Mouse (Mus musculus): ENCODE measurements around the gene Mbtps2. TPM values are rescaled to one million over a fixed set of nuclear protein-coding genes. Genes with fewer than 3 reads are reported as not detected.

Gene Mbtps2
- polyA plus RNA-seq, 1 experiment from 2014 or later = 30.3 TPM

DNA sequence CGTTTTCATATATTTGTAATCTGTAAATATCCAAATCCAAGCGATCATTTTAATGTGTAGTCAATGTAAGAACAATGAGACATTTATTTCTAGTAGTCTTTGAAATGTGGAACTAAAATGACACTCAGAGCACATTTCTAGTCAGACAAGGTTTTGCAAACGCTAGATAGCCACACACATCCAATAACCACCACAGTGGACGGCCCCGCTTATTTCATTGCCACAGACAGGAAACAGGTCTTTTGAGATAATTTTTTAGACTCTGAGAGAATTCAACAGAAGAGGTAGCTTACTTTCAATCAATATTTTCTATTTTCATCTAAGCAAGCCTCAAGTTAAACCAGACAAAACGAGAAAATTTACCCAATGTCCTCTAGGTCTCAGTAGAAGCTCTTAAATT lies 2.6 kb downstream of the Mbtps2 start:
- no peak for ATAC-seq (ENCODE audit: low FRiP score)
- no peaks in the 10 kb centered on the region for H3K36me3 ChIP-seq
- H3K4me1 ChIP-seq = no peaks in the 10 kb centered on the region
- H3K4me3 ChIP-seq = no peak overlapping the region
- H3K27me3 ChIP-seq = no peaks in the 10 kb centered on the region
- 85% methylated on average over 6 of the region's 6 CpGs for WGBS
- H3K9ac ChIP-seq = no peak overlapping the region
- no peak overlapping the region for H3K4me2 ChIP-seq (replicated peaks)
- no peaks in the 10 kb centered on the region for H3K9me3 ChIP-seq (replicated peaks)
- H3K27ac ChIP-seq = no peak overlapping the region

DNA sequence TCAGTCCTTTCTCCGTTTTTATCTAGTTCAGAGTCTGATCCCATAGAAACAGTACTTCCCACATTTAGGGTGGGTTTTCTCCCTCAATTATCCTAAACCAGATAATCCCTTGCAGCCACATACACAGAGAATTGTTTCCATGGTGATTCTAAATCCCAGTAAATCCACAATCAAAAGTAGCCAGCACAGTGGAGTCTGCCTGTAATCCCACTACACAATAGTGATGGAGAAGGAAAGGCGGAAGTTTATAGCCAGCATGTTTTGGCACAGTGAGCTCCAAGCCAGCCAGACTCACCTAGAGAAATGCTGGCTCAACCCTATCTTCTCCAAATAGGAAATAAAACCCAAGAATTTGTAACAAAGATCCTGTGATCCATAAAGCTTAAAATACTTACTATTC lies 3.9 kb downstream of the Mbtps2 start:
- no peaks in the 10 kb centered on the region for H3K27me3 ChIP-seq
- 78% methylated on average over 2 of the region's 2 CpGs for WGBS
- no peak for ATAC-seq (ENCODE audit: low FRiP score)

DNA sequence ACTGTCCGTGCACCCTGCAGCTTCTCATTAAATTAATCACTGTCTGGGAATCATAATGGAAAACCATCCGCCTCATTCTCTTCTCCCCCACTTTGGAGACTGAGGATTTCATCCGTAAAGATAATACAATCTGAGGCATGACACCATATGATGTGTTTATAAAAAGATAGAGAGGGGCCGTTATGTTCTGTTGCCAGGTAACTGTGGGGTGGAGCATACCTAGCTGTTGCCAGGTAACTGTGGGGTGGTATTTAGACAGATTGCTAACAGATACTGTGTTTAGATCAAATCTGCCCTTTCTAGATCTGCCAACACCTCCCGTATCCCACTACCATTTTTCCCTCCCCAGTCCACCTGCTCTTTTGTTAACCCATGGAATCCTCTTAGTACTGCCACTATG lies 11.5 kb downstream of the Mbtps2 start:
- WGBS = 58% methylated on average over 5 of the region's 5 CpGs
- no peak overlapping the region for H3K9ac ChIP-seq
- ATAC-seq (ENCODE audit: low FRiP score) = no peak
- no peaks in the 10 kb centered on the region for H3K36me3 ChIP-seq
- H3K4me3 ChIP-seq = no peak overlapping the region
- H3K27ac ChIP-seq = no peak overlapping the region
- no peak overlapping the region for H3K4me2 ChIP-seq (replicated peaks)
- H3K9me3 ChIP-seq (replicated peaks) = no peaks in the 10 kb centered on the region
- H3K4me1 ChIP-seq = no peaks in the 10 kb centered on the region
- H3K27me3 ChIP-seq = no peaks in the 10 kb centered on the region

More for the DNA sequence above, 3.9 kb downstream of the Mbtps2 start:
- Histone ChIP-seq H3K9me3 (replicated peaks) (no peaks in the 10 kb centered on the region), H3K4me3 (no peak overlapping the region), H3K27ac (no peak overlapping the region), H3K9ac (no peak overlapping the region), H3K4me2 (replicated peaks) (no peak overlapping the region), H3K36me3 (no peaks in the 10 kb centered on the region), H3K4me1 (no peaks in the 10 kb centered on the region)

GRCm38 (mm10) chrX:157586397-157586796 lies 12.1 kb downstream of the Mbtps2 start:
- H3K27me3 ChIP-seq = no peaks in the 10 kb centered on the region
- no peak for ATAC-seq (ENCODE audit: low FRiP score)
- H3K27ac ChIP-seq = no peak overlapping the region

GRCm38 (mm10) chrX:157579108-157579614 lies 19.4 kb downstream of the Mbtps2 start:
- Histone ChIP-seq H3K27me3 (no peaks in the 10 kb centered on the region), H3K9ac (no peak overlapping the region), H3K4me1 (no peaks in the 10 kb centered on the region), H3K9me3 (replicated peaks) (no peaks in the 10 kb centered on the region), H3K4me3 (no peak overlapping the region), H3K27ac (no peak overlapping the region), H3K36me3 (0 out of 2 replicates have a peak, but pooled peaks cover 3% of the 10 kb centered on the region), H3K4me2 (replicated peaks) (no peak overlapping the region)
- ATAC-seq (ENCODE audit: low FRiP score) = no peak
- WGBS = 74% methylated on average over 6 of the region's 6 CpGs

More at GRCm38 (mm10) chrX:157586397-157586796, 12.1 kb downstream of the Mbtps2 start:
- Histone ChIP-seq H3K4me1 (no peaks in the 10 kb centered on the region), H3K9me3 (replicated peaks) (no peaks in the 10 kb centered on the region), H3K36me3 (no peaks in the 10 kb centered on the region), H3K9ac (no peak overlapping the region), H3K4me3 (no peak overlapping the region), H3K4me2 (replicated peaks) (no peak overlapping the region)

- Histone ChIP-seq H3K27me3 (no peaks in the 10 kb centered on the region), H3K9ac (no peak overlapping the region), H3K4me3 (no peak overlapping the region), H3K27ac (no peak overlapping the region), H3K4me2 (replicated peaks) (no peak overlapping the region), H3K36me3 (0 out of 2 replicates have a peak, but pooled peaks cover 3% of the 10 kb centered on the region), H3K4me1 (no peaks in the 10 kb centered on the region), H3K9me3 (replicated peaks) (no peaks in the 10 kb centered on the region)
- ATAC-seq (ENCODE audit: low FRiP score) = no peak
- 94% methylated on average over 2 of the region's 2 CpGs for WGBS
Observed at GRCm38 (mm10) chrX:157574683-157575082, 23.8 kb downstream of the Mbtps2 start.

GRCm38 (mm10) chrX:157568840-157569239 lies 29.7 kb downstream of the Mbtps2 start, which contains the start of gene Yy2:
TSS of gene Yy2 (minus strand) at chrX:157568985.
- no peaks in the 10 kb centered on the region for H3K27me3 ChIP-seq
- no peak within 1 kb of the TSS for H3K4me3 ChIP-seq
- no peak within 1 kb of the TSS for H3K9ac ChIP-seq
- no peak within 1 kb of the TSS for H3K4me2 ChIP-seq (replicated peaks)
- ATAC-seq (ENCODE audit: low FRiP score) = no peak
- H3K27ac ChIP-seq = no peak within 1 kb of the TSS
- no peaks in the 10 kb centered on the region for H3K9me3 ChIP-seq (replicated peaks)
- H3K4me1 ChIP-seq = no peaks in the 10 kb centered on the region
- WGBS = 85% methylated on average over 26 of the region's 26 CpGs
- H3K36me3 ChIP-seq = no peaks in the 10 kb centered on the region

GRCm38 (mm10) chrX:157563794-157564193 lies 34.7 kb downstream of the Mbtps2 start:
- H3K27me3 ChIP-seq = no peaks in the 10 kb centered on the region
- H3K9me3 ChIP-seq (replicated peaks) = no peaks in the 10 kb centered on the region
- 85% methylated on average over 10 of the region's 10 CpGs for WGBS
- H3K4me3 ChIP-seq = no peak overlapping the region
- H3K36me3 ChIP-seq = no peaks in the 10 kb centered on the region
- no peak overlapping the region for H3K27ac ChIP-seq
- H3K4me1 ChIP-seq = no peaks in the 10 kb centered on the region
- no peak for ATAC-seq (ENCODE audit: low FRiP score)
- H3K9ac ChIP-seq = no peak overlapping the region
- no peak overlapping the region for H3K4me2 ChIP-seq (replicated peaks)

DNA sequence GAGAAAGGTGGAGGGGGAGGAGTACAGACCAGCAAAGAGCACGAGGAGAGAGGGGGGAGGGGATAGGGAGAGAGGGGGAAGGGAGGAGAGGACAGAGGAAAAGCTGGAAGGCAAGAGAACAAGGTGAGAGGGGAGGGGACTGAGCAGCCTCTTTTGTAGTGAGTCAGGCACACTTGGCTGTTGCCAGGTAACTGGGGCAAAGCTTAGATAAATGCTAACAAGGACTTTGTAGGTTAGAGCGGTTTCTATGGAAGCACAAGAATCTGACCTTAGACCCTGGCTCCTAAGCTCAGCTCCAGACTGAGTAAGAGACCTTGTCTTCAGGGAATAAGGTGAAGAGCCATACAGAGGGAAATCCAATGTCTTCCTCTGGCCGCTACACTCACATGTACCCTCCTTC lies 51.4 kb downstream of the Mbtps2 start:
- Histone ChIP-seq H3K4me2 (replicated peaks) (no peak overlapping the region), H3K4me3 (no peak overlapping the region), H3K27ac (no peak overlapping the region), H3K9ac (no peak overlapping the region), H3K9me3 (replicated peaks) (no peaks in the 10 kb centered on the region), H3K27me3 (no peaks in the 10 kb centered on the region), H3K36me3 (no peaks in the 10 kb centered on the region), H3K4me1 (0 out of 2 replicates have a peak, but pooled peaks cover 2% of the 10 kb centered on the region)
- 28% methylated on average over 3 of the region's 3 CpGs for WGBS
- peak; percentile 72 for ATAC-seq (ENCODE audit: low FRiP score)

GRCm38 (mm10) chrX:157506400-157506799 lies 92.1 kb downstream of the Mbtps2 start:
- no peaks in the 10 kb centered on the region for H3K4me1 ChIP-seq
- H3K9me3 ChIP-seq (replicated peaks) = no peaks in the 10 kb centered on the region
- H3K4me3 ChIP-seq = no peak overlapping the region
- no peak overlapping the region for H3K4me2 ChIP-seq (replicated peaks)
- ATAC-seq (ENCODE audit: low FRiP score) = no peak
- no peak overlapping the region for H3K27ac ChIP-seq
- 60% methylated on average over 5 of the region's 5 CpGs for WGBS
- no peaks in the 10 kb centered on the region for H3K36me3 ChIP-seq
- 0 out of 2 replicates have a peak, but pooled peaks cover 4% of the 10 kb centered on the region for H3K27me3 ChIP-seq
- H3K9ac ChIP-seq = no peak overlapping the region

DNA sequence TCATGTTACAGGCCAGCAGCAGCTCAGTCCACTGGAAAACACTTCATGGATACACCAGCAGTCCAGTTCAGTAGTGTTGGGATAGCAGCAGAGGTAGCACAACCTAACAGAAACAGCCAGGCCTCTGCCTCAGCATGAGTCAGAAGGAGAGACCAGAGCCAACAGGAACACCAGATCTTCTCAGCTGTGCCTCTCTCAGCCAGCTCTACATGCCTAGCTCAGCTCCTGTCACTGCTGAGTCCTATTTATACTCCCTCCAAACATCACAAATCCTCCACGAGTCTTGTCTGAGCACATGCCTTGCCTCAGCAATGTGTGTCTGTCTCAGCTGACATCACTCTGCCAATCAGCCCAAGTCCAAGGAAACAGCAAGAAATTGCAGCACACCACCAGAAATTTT lies 94.0 kb downstream of the Mbtps2 start:
- 0 out of 2 replicates have a peak, but pooled peaks cover 4% of the 10 kb centered on the region for H3K27me3 ChIP-seq
- no peaks in the 10 kb centered on the region for H3K4me1 ChIP-seq
- no peak overlapping the region for H3K27ac ChIP-seq
- no peaks in the 10 kb centered on the region for H3K9me3 ChIP-seq (replicated peaks)
- H3K36me3 ChIP-seq = no peaks in the 10 kb centered on the region
- H3K9ac ChIP-seq = no peak overlapping the region
- WGBS = 54% methylated on average over 1 of the region's 1 CpGs
- ATAC-seq (ENCODE audit: low FRiP score) = no peak
- no peak overlapping the region for H3K4me3 ChIP-seq
- no peak overlapping the region for H3K4me2 ChIP-seq (replicated peaks)

DNA sequence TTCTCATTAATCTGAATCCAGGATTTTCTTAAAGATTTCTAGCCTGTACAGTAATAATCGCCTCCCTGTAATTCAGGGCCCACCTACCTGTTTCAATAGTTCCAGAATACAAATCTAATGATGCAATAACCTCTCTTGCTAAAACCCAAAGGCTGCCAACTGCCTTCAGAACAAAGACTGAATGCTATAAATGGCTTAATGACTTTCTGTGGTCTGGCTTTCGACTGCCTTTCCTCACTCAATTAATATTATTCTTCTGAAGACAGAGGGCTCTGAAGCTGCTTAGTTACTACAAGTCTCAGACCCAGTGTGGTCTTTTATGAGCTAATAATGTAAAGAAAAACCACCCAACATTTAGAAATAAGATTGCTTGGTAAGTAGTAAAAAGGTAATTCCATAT lies 96.6 kb downstream of the Mbtps2 start:
- H3K27me3 ChIP-seq = 0 out of 2 replicates have a peak, but pooled peaks cover 4% of the 10 kb centered on the region
- no peak for ATAC-seq (ENCODE audit: low FRiP score)
- H3K4me2 ChIP-seq (replicated peaks) = no peak overlapping the region
- no peak overlapping the region for H3K27ac ChIP-seq
- H3K4me3 ChIP-seq = no peak overlapping the region
- H3K9ac ChIP-seq = no peak overlapping the region
- H3K4me1 ChIP-seq = no peaks in the 10 kb centered on the region
- H3K9me3 ChIP-seq (replicated peaks) = no peaks in the 10 kb centered on the region
- 84% methylated on average over 2 of the region's 2 CpGs for WGBS
- H3K36me3 ChIP-seq = no peaks in the 10 kb centered on the region

- 84% methylated on average over 8 of the region's 8 CpGs for WGBS
- Histone ChIP-seq H3K27ac (no peak overlapping the region), H3K27me3 (0 out of 2 replicates have a peak, but pooled peaks cover 4% of the 10 kb centered on the region), H3K4me3 (no peak overlapping the region), H3K9me3 (replicated peaks) (no peaks in the 10 kb centered on the region), H3K36me3 (no peaks in the 10 kb centered on the region), H3K4me2 (replicated peaks) (no peak overlapping the region), H3K4me1 (no peaks in the 10 kb centered on the region), H3K9ac (no peak overlapping the region)
- ATAC-seq (ENCODE audit: low FRiP score) = no peak
Observed at GRCm38 (mm10) chrX:157500004-157500403, 98.5 kb downstream of the Mbtps2 start.

All from hindbrain, embryonic 12.5 days (tissue).